Mouse (Mus musculus) spleen, adult 2 months (tissue): ENCODE results near the gene Ugt1a1.

ENCODE experiments used
- CTCF ChIP-seq: fragments of 200-500 bp; IDR thresholded peaks from 2 replicates; pipeline ENCODE4 v1.5.1; 2011; ENCODE audit warnings: mild to moderate bottlenecking, inconsistent platforms; ENCODE audit not compliant: insufficient read depth, insufficient read length, insufficient replicate concordance; ENCODE audit errors: extremely low read depth
- POLR2A ChIP-seq: fragments of 200-500 bp; IDR thresholded peaks from 2 replicates; pipeline ENCODE4 v1.6.1; 2011; ENCODE audit warnings: low read depth, low read length, inconsistent platforms

DNA sequence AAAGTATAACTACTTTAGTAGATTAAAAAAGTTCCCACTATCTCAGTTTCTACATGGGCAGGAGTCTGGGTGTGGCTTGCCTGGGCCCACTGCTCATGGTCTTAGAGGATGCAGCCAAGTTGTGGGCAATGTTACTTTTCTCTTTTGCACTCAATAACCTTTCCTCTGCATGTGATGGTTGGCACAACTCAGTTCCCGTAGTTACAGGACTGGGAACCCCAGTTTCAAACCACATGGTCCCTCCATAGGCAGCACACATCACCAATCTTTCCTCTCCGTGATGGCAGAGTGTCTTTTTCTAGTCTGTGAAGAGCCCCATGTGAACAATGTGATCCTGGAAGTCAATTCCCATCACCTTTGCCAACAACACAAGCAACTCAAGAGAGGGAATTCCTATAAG is 15.7 kb downstream of the Ugt1a1 start:
- TF ChIP-seq CTCF, result no peak
- TF ChIP-seq POLR2A, result no peak
